Mouse (Mus musculus): ENCODE results near the gene Opalin.

The Opalin gene

GRCm38 (mm10) chr19:41081589-41081988 lies 4.7 kb upstream of the Opalin start:
- in situ Hi-C loops (cut with MseI, MboI), result no loop called here

DNA sequence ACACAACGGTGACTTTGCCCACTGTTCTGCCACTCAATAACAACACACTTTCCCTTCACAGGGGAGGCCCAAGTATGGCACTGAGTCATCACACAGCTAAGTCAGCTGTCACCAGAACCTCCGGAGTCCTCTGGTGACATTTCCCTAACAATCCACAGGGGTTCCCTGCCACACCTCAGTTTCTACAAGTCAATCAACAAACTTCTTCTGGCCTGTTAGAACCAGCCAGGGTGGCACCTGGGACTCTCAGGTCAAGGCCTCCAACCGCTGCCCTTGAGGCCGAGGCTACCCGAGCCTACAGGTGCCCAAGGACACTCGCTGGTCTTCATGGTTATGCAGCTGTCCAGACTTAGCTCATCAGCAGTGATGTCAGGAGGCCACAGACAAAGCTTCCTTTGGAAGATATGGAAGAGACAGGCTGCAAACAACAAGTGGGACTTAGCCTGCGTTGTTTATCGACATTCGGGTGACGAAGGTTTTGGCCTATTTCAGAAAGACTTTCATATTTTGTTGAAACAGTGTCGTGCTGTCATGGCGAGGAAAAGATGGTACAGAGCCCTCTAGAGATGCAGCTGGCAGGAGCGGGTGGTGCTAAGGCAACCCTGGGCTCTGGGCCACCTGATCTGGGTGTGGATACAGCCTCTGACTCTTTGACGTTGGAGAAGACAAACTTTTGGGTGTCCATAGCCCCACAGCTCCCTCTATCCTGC lies 3.0 kb downstream of the Opalin start:
- in situ Hi-C loops (cut with MseI, MboI), result no loop called here

DNA sequence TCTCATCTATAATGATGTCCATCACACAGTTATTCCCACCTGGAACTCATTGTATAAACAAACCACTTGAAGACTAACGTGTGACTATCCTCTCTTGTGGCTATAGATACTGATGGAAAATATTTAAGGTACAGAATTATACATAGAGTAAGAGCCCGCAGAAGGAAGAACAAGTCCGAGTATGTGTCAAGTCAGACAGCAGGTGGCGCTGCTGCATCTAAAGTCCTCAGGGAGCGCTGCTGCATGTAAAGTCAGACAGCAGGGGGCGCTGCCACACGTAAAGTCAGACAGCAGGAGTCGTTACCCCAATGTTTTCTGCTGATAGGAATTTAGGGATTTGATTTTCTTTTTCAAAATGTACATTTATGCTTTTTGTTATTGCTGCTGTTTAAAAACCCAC lies 5.4 kb downstream of the Opalin start:
- in situ Hi-C loops (cut with MseI, MboI), result no loop called here

DNA sequence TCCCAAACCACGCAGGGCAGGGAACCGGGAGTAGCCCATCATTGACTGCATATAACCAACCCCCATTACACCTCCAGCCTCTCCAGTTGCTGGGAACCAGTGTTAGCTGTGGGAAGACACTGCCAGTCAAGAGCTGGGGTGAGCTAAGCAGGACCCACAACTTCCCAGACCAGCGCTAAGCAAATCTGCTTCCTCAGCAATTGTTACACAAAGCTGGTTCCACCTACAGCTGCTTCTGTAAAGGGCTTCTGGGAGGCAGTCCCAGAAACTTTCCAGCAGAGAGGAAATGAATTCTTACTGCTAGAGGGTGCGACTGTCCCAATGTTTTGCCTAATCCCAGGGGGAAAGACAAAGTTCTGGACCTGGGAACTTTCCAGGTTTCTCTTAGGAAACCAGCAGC lies 22.2 kb downstream of the Opalin start:
- in situ Hi-C loops (cut with MseI, MboI), result loop anchor here in 1 of 2 experiments (10.0 kb wide), 1 partner anchor 300 kb away; no protein-coding TSS in a partner anchor

DNA sequence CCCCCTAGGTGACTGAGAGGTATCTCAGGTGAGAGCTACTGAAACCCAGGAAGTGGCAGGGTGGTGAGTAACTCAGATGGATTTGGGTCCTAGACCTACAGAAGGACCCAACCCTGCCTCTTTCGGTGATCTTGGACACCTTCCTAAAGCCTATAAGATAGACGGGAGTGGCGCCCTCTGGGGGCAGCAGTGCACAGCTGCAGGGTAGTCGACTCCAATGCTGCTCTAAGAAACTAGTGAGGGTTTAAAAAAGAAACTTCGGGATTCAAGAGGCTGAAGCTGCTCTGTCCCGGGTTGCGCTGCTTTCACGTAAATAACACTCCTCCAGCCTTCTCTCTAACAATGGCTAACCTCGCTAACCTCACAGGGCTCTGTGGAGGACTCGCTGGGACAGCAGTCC lies 23.4 kb downstream of the Opalin start:
- in situ Hi-C loops (cut with MseI, MboI), result loop anchor here in 1 of 2 experiments (10.0 kb wide), 1 partner anchor 299 kb away; no protein-coding TSS in a partner anchor

DNA sequence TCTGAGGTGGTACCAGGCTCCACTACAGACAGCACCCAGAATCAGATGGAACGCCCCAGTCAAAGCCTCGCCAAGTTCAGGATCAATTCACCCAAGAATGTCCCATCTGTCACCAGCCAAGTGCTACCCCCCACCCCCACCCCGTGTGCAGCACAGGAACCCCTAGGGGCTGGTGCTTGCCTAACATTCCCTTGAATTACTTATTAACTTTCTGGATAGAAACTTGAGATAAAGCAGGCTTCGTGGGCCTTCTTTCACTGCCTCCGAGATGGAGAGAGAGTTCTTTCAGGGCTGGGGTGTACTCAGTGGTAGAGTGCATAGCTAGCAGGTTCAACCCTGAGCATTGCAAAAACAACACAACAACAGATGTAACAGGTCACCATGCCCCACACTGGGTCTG lies 24.7 kb downstream of the Opalin start:
- in situ Hi-C loops (cut with MseI, MboI), result loop anchor here in 1 of 2 experiments (10.0 kb wide), 1 partner anchor 297 kb away; no protein-coding TSS in a partner anchor

- in situ Hi-C loops (cut with MseI, MboI), result loop anchor here in 1 of 2 experiments (10.0 kb wide), 1 partner anchor 297 kb away; no protein-coding TSS in a partner anchor
Observed at GRCm38 (mm10) chr19:41051714-41052113, 25.2 kb downstream of the Opalin start.

DNA sequence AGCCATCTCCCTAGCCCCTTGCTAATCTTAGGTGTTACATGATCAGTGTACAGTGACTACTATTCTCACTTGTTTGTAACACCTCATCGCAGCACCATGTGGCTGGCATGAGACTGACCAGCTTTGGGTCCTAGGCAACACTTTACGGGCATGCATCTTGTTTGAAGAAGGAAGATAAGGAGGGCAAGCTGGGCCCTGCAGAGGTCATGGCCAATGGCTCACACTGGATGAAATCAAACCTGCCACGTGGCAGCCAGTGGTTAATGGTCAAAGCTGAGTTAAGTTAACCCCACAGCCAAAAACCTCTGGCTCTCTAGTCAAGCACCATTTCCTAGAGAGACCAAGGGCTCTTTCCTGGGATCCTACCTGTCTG lies 28.7 kb downstream of the Opalin start:
- in situ Hi-C loops (cut with MseI, MboI), result loop anchor here in 1 of 2 experiments (25.0 kb wide), 1 partner anchor 286 kb away; no protein-coding TSS in a partner anchor

GRCm38 (mm10) chr19:41047437-41048186 lies 29.3 kb downstream of the Opalin start:
- in situ Hi-C loops (cut with MseI, MboI), result loop anchor here in 1 of 2 experiments (25.0 kb wide), 1 partner anchor 285 kb away; no protein-coding TSS in a partner anchor

- in situ Hi-C loops (cut with MseI, MboI), result loop anchor here in 1 of 2 experiments (25.0 kb wide), 1 partner anchor 283 kb away; no protein-coding TSS in a partner anchor
Observed at GRCm38 (mm10) chr19:41045091-41045770, 31.7 kb downstream of the Opalin start.

DNA sequence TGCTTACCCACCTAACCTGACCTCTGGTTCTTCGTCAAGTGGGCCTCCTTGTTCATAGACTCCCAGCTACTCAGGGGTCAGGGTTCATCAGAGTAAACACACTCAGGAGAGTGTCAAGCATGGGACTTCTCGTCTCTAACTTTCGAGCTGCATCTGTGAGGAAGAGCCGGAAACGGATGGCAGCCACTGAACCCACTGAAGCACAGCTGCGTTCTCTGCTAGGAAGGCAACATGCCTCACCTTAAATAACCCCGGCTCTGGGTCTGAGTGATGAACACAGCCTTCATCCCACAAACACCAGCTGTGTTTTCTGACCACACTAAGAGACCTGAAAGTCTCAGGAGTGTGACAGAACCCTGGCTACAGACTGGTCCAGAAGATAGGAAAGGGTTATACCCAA lies 37.8 kb downstream of the Opalin start:
- in situ Hi-C loops (cut with MseI, MboI), result loop anchor here in 1 of 2 experiments (25.0 kb wide), 1 partner anchor 277 kb away; no protein-coding TSS in a partner anchor

GRCm38 (mm10) chr19:41035809-41036551 lies 40.9 kb downstream of the Opalin start:
- in situ Hi-C loops (cut with MseI, MboI), result loop anchor here in 1 of 2 experiments (25.0 kb wide), 1 partner anchor 274 kb away; no protein-coding TSS in a partner anchor

GRCm38 (mm10) chr19:41031869-41032268 lies 45.0 kb downstream of the Opalin start:
- in situ Hi-C loops (cut with MseI, MboI), result loop anchor here in 1 of 2 experiments (25.0 kb wide), 1 partner anchor 270 kb away; no protein-coding TSS in a partner anchor

- in situ Hi-C loops (cut with MseI, MboI), result loop anchor here in 1 of 2 experiments (25.0 kb wide), 1 partner anchor 269 kb away; no protein-coding TSS in a partner anchor
Observed at GRCm38 (mm10) chr19:41031009-41031408, 45.9 kb downstream of the Opalin start.

GRCm38 (mm10) chr19:41030161-41030560 lies 46.8 kb downstream of the Opalin start:
- in situ Hi-C loops (cut with MseI, MboI), result loop anchor here in 1 of 2 experiments (25.0 kb wide), 1 partner anchor 268 kb away; no protein-coding TSS in a partner anchor

DNA sequence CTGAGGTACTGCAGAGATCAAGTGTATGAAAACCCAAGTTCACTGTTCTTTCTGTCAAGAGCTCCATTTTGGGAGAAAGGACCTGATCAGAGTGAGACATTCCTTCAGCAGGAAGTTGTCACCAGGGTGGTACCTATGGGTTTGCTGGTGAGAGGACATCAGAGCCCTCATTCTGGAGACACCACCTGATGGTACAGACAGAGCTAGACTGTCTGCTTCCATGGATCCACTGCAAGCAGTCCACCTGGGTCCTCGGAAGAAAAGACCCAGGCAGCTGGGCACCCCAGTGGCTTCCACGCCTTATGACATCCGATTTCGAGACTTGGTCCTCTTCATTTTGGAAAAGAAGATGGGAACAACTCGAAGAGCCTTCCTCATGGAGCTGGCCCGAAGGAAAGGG lies 47.7 kb downstream of the Opalin start, which contains the start of gene Dntt:
Gene Dntt, plus strand, starts transcription at position 57 of the 400 bp plus-strand sequence.
- in situ Hi-C loops (cut with MseI, MboI), result loop anchor here in 1 of 2 experiments (25.0 kb wide), 1 partner anchor 267 kb away; no protein-coding TSS in a partner anchor

- in situ Hi-C loops (cut with MseI, MboI), result loop anchor here in 1 of 2 experiments (25.0 kb wide), 1 partner anchor 265 kb away; no protein-coding TSS in a partner anchor
Observed at GRCm38 (mm10) chr19:41027601-41028000, 49.3 kb downstream of the Opalin start.

DNA sequence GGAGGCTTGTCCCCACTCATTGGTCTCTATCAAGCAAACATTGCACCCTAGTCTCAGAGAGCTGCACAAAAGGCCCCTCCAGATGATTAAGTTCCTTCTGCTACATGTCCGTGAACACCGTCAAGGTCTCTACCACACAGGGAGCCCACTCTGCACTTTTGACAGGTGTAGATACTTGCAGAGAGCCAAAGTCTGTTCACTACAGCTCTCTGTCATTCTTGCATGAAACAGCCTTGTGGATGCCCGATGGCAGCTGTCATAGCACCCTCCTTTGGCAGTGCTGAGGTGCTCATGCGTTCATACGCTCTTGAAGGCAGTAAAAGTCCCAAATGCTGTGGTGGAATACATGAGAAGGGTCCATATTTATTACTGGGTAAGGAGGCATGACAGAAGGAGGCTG lies 49.9 kb downstream of the Opalin start:
- in situ Hi-C loops (cut with MseI, MboI), result loop anchor here in 1 of 2 experiments (25.0 kb wide), 1 partner anchor 265 kb away; no protein-coding TSS in a partner anchor

- in situ Hi-C loops (cut with MseI, MboI), result loop anchor here in 1 of 2 experiments (25.0 kb wide), 1 partner anchor 264 kb away; no protein-coding TSS in a partner anchor
Observed at GRCm38 (mm10) chr19:41026551-41026950, 50.4 kb downstream of the Opalin start.

DNA sequence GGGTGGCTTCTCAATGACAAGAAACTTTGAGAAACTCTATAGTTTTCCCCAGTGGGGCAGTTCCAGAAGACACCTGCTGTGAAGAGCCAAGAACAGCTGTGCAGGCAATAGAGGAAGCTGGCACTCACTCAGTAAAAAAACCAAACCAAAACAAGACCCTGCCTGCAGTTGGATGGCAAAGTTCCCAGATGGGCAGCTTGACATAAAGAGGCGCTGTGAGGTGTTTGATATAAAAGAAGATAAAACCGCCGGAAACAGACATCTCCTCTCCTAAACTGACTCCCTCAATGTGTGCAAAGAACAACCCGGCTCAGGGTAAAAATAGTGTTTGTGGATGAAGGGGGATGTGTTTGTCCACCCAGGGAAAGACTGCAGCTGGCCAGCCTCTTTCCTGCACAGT lies 54.7 kb downstream of the Opalin start:
- in situ Hi-C loops (cut with MseI, MboI), result no loop called here

All from mouse trophoblast stem cell (cell line).